Mouse (Mus musculus): Measurements from ENCODE around the gene Mtnr1b. TPM values are rescaled to one million over a fixed set of nuclear protein-coding genes. Genes with fewer than 3 reads are reported as not detected.

The Mtnr1b gene
- polyA plus RNA-seq, 1 experiment = not detected

DNA sequence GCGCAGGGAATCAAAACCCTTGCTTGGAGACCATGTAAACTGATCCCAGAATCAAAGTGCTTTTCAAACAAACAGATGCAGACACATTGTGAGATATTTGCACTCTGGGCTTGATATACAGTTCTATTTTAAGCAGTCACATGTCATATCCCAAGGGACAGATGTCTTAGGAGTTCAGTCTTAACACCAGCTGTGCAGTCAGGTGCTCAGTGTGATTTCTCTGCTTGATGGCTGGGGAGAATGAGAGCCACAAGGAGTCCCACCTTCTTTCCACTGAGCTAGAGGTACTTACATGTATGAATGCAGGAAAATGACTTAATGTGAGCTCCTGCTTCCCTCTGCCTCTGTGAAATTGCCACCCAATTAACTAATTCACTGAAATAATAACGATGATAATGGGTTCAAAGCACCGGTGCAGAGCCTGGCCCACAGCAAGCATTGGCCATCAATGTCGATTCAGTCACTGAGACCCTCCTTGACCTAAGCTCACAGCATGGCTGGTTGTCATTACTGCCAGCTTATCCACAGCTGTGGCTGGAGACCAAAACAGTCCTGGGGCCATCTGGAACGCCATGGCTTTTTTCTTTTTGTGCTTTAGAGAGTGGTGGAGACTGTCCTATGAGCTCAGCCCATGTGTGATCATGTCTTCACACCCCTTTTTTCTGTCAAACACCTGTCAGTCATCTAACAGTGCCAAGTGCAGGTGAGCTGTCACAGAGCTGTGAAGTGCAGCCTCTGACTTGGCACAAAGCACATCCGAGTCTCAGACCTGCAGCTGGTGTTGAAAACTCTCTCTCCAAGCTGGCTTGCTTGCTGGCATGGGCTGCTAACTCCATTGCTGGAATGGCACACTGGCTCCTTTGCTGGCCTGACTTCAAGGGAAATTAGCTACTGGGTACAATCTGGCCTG, 61.1 kb downstream of the Mtnr1b start:
- Histone ChIP-seq H3K27ac (ENCODE audit: insufficient read depth, low read depth, low read length) (no peak overlapping the region), H3K4me1 (ENCODE audit: control insufficient read depth, insufficient read depth, low read length) (peaks cover 5% of the 10 kb centered on the region; the same call in 1 of the 2 replicates), H3K4me3 (ENCODE audit: insufficient read depth, low read depth, low read length) (no peak overlapping the region)
- whole genome bisulfite sequencing = 37% methylated on average over 6 of the region's 6 CpGs
- TF ChIP-seq POLR2A (IDR thresholded peaks at IDR 0.05; ENCODE audit: insufficient read depth, low read depth, low read length) = no peak
- TF ChIP-seq CTCF (IDR thresholded peaks at IDR 0.05; ENCODE audit: insufficient read depth, low read depth, low read length) = no peak

- Histone ChIP-seq H3K4me1 (ENCODE audit: control insufficient read depth, insufficient read depth, low read length) (no peaks in the 10 kb centered on the region), H3K27ac (ENCODE audit: insufficient read depth, low read depth, low read length) (no peak overlapping the region), H3K4me3 (ENCODE audit: insufficient read depth, low read depth, low read length) (no peak overlapping the region)
- WGBS = 93% methylated on average over 2 of the region's 2 CpGs
- TF ChIP-seq POLR2A (IDR thresholded peaks at IDR 0.05; ENCODE audit: insufficient read depth, low read depth, low read length) (no peak), CTCF (IDR thresholded peaks at IDR 0.05; ENCODE audit: insufficient read depth, low read depth, low read length) (no peak)
These were observed 70.1 kb downstream of the Mtnr1b start for GRCm38 (mm10) chr9:15804296-15804695.

DNA sequence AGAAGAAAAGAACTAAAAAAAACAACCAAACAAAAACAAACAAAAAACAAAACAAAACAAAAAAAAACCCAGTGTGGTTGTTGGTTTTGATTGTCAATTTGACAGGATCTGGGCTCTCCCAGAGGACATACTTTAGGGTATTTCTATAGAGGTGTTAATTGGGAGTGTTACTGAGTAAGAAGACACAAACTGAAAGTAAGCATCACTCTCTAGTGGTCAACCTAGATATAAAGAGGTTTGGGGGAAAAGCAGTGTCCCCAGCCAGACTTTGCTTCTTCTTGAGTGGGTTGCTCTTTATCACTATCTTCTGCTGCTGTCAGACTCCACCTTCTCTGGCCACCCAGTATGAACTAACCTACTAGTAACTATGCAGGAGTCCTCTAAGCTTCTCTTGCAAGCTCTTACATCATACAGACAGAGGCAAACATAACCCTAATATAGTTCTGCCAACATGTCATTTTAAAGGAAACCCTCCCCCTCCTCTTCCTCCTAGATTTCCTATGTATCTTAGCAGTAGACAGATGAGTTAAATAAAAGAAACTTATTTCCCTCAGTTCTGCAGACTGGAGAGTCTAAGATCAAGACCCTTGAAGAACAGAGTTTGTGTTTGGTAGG, 71.8 kb downstream of the Mtnr1b start:
- Histone ChIP-seq H3K4me1 (ENCODE audit: control insufficient read depth, insufficient read depth, low read length) (no peaks in the 10 kb centered on the region), H3K4me3 (ENCODE audit: insufficient read depth, low read depth, low read length) (no peak overlapping the region), H3K27ac (ENCODE audit: insufficient read depth, low read depth, low read length) (no peak overlapping the region)
- TF ChIP-seq CTCF (IDR thresholded peaks at IDR 0.05; ENCODE audit: insufficient read depth, low read depth, low read length) (no peak), POLR2A (IDR thresholded peaks at IDR 0.05; ENCODE audit: insufficient read depth, low read depth, low read length) (no peak)

DNA sequence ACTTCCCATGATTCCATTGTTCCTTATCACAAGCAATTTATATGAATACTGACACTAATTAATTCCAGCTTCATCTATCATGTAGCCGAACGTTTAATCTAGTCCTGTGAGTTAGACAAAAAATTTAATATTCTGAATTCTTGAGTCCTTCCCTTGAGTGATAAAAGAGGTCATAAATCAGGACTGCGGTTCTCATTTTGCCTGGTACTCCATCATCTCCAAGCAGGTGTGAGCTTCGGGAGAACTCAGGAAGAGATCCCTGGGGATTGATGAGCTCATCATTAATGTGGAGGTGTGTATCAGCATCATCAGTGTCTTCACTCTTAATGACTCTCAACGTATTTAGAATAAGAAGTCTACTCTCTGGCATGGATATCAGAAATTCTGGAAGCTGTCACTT, 74.0 kb downstream of the Mtnr1b start:
- Histone ChIP-seq H3K4me3 (ENCODE audit: insufficient read depth, low read depth, low read length) (no peak overlapping the region), H3K27ac (ENCODE audit: insufficient read depth, low read depth, low read length) (no peak overlapping the region), H3K4me1 (ENCODE audit: control insufficient read depth, insufficient read depth, low read length) (no peaks in the 10 kb centered on the region)
- WGBS = 91% methylated on average over 5 of the region's 5 CpGs
- TF ChIP-seq CTCF (IDR thresholded peaks at IDR 0.05; ENCODE audit: insufficient read depth, low read depth, low read length) (no peak), POLR2A (IDR thresholded peaks at IDR 0.05; ENCODE audit: insufficient read depth, low read depth, low read length) (no peak)

- TF ChIP-seq CTCF (IDR thresholded peaks at IDR 0.05; ENCODE audit: insufficient read depth, low read depth, low read length) = no peak
- no peak for TF ChIP-seq POLR2A (IDR thresholded peaks at IDR 0.05; ENCODE audit: insufficient read depth, low read depth, low read length)
- 89% methylated on average over 6 of the region's 6 CpGs for WGBS
- H3K4me3 ChIP-seq (ENCODE audit: insufficient read depth, low read depth, low read length) = no peak overlapping the region
- H3K27ac ChIP-seq (ENCODE audit: insufficient read depth, low read depth, low read length) = no peak overlapping the region
- H3K4me1 ChIP-seq (ENCODE audit: control insufficient read depth, insufficient read depth, low read length) = peaks cover 3% of the 10 kb centered on the region; the same call in 1 of the 2 replicates
These were observed 79.9 kb downstream of the Mtnr1b start for GRCm38 (mm10) chr9:15794408-15794807.

DNA sequence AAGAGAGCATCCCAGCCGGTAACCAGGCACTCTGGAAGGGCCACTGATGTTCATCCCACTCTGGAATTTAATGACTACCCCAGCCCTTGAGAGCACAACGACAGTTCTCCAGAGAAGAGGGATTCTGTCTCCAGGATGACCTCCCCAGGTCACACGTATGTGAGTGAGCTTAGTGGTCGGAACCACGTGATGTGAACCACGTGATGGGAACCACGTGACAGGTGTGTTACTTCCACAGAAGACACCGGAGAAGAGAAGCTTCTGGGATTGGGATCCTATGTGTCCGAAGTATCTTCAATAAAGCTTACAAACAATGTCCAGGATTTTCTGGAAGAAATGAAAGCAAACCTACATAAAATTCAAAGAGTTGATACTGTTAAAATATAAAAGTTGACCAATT, 82.3 kb downstream of the Mtnr1b start:
- no peak overlapping the region for H3K27ac ChIP-seq (ENCODE audit: insufficient read depth, low read depth, low read length)
- 85% methylated on average over 9 of the region's 9 CpGs for WGBS
- TF ChIP-seq CTCF (IDR thresholded peaks at IDR 0.05; ENCODE audit: insufficient read depth, low read depth, low read length) (no peak), POLR2A (IDR thresholded peaks at IDR 0.05; ENCODE audit: insufficient read depth, low read depth, low read length) (no peak)
- H3K4me3 ChIP-seq (ENCODE audit: insufficient read depth, low read depth, low read length) = no peak overlapping the region
- peaks cover 3% of the 10 kb centered on the region; the same call in 1 of the 2 replicates for H3K4me1 ChIP-seq (ENCODE audit: control insufficient read depth, insufficient read depth, low read length)

- Histone ChIP-seq H3K4me3 (ENCODE audit: insufficient read depth, low read depth, low read length) (no peak overlapping the region), H3K27ac (ENCODE audit: insufficient read depth, low read depth, low read length) (no peak overlapping the region), H3K4me1 (ENCODE audit: control insufficient read depth, insufficient read depth, low read length) (no peaks in the 10 kb centered on the region)
- 90% methylated on average over 2 of the region's 2 CpGs for WGBS
- TF ChIP-seq POLR2A (IDR thresholded peaks at IDR 0.05; ENCODE audit: insufficient read depth, low read depth, low read length) (no peak), CTCF (IDR thresholded peaks at IDR 0.05; ENCODE audit: insufficient read depth, low read depth, low read length) (no peak)
These were observed 87.7 kb downstream of the Mtnr1b start for GRCm38 (mm10) chr9:15786610-15787009.

DNA sequence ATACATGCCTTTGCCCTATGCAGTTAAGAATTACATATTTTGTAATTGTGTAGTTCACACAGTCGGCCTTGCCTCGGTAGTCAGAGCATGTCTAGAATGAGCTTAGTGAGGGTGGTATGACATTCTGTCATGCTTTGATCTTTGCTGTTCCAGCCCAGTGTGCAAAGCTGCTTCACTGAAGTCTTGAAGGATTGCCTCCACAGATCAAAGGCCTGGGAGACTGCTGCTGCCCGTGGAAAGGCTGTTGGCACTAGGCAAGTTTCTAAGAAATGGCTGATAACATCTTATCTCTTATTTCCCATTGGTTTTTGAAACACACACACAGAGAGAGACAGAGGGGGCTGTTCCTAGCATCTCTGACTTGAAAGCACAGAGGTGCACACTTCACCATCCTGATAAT, 88.2 kb downstream of the Mtnr1b start:
- no peak overlapping the region for H3K27ac ChIP-seq (ENCODE audit: insufficient read depth, low read depth, low read length)
- 88% methylated on average over 3 of the region's 3 CpGs for WGBS
- no peaks in the 10 kb centered on the region for H3K4me1 ChIP-seq (ENCODE audit: control insufficient read depth, insufficient read depth, low read length)
- TF ChIP-seq POLR2A (IDR thresholded peaks at IDR 0.05; ENCODE audit: insufficient read depth, low read depth, low read length) (no peak), CTCF (IDR thresholded peaks at IDR 0.05; ENCODE audit: insufficient read depth, low read depth, low read length) (no peak)
- no peak overlapping the region for H3K4me3 ChIP-seq (ENCODE audit: insufficient read depth, low read depth, low read length)

GRCm38 (mm10) chr9:15781936-15782335, 92.4 kb downstream of the Mtnr1b start:
- Histone ChIP-seq H3K27ac (ENCODE audit: insufficient read depth, low read depth, low read length) (no peak overlapping the region), H3K4me3 (ENCODE audit: insufficient read depth, low read depth, low read length) (no peak overlapping the region), H3K4me1 (ENCODE audit: control insufficient read depth, insufficient read depth, low read length) (no peaks in the 10 kb centered on the region)
- WGBS = 79% methylated on average over 4 of the region's 4 CpGs
- TF ChIP-seq POLR2A (IDR thresholded peaks at IDR 0.05; ENCODE audit: insufficient read depth, low read depth, low read length) = no peak
- no peak for TF ChIP-seq CTCF (IDR thresholded peaks at IDR 0.05; ENCODE audit: insufficient read depth, low read depth, low read length)
